Mouse (Mus musculus) T-cell, adult 2 months (primary cell): ENCODE measurements around the gene Arhgap18.

Source experiments
- DNase-seq: peaks from one replicate; pipeline ENCODE4 v3.0.0; 2022; ENCODE audit warnings: low spot score

Gene Arhgap18

DNA sequence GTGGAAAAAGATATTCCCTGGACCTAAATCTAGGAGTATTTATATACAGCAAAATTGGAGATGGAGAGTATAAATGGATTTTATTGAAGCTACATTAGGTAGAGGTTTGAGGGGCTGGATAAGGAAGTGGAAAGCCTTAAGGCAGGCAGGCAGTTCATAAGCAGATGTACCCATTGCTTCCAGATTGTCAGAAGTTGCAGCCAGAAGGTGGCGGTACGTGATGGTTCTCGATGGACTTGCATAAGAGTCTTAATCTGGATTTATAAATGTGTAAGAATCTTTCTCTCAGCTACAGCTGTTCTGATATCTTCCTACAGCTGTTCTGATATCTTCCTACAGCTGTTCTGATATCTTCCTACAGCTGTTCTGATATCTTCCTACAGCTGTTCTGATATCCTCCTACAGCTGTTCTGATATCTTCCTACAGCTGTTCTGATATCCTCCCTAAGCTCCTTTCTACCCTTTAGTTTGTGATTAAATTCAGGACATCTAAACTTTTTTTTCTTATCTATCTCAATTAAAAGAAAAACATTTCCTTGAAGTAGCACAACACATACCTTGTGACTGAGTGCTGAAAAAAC lies 79.5 kb downstream of the Arhgap18 start:
- no peak for DNase-seq

DNA sequence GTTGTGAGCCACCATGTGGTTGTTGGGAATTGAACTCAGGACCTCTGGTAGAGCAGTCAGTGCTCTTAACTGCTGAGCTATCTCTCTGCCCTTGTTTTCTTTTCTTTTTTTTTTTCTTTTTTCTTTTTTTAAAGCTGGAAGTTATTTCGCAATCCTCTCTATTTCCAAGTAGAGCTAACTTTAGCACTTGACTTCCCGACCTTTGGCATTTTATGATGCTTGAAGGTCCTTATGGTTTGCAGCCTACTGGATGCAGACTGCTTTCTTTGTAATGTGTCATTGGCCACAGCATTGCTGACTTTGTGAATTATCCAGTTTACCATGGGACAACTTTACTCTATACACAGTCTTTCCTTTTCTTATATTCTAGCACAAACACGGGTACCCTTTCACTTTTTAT lies 80.2 kb downstream of the Arhgap18 start:
- DNase-seq = no peak

DNA sequence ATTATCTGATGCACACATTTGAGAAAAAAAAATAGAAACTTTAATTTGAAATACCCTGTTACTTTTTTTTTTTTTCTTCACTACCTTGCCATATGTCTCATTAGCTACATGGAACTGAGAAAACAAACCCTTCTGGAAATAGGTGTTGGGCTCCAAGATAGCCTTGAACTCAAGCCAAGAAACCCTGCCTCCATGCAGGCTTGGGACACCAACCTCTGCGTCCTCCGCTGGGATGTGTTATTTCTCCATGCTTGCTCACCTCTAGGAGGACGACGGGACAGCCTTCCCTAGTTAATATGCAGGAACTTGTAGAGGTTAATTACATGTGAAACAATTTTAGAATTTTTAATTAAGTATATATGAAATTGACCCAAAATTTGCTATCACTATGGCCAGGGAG lies 96.1 kb downstream of the Arhgap18 start:
- no peak for DNase-seq

DNA sequence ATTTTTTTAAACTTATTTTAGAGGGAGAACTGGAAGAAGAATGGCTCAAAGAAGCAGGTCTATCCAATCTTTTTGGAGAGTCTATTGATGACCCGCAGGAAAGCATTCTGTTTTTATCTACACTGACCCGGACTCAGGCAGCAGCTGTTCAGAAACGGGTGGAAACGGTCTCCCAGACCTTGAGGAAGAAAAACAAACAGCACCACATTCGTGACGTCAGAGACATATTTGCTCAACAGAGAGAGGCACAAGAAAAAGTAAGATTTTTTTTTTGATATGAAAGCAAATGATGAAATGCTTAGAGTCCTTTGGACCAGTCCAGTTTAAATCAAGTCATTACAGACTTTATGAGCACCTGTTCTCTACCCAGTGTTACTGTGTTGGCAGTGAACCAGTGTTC lies 96.6 kb downstream of the Arhgap18 start:
- DNase-seq = no peak

DNA sequence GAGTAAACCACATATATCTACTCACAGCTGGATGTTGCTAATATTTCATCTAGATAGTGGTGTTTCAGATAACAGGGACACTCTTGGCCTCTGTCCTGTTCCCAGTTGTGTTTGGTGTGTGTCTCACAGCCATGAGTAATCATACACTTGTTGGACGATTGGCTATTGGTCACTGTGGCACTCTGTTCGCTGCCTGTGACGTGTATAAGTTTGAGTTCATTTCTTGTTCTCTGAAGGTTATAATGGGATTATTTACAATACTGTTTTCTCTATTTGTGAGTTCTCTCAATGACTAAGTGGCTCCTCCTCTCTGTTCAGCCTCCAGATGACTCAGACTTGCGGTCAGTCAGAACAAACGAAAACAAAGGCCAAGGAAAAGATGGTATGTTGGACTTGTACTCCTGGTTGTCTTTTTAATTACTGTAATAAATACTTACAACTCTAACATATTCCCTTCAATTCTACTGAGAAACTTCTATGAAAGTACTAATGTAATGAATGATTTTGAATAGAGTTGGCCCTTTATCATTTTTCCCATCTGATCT lies 101.4 kb downstream of the Arhgap18 start:
- DNase-seq = no peak

DNA sequence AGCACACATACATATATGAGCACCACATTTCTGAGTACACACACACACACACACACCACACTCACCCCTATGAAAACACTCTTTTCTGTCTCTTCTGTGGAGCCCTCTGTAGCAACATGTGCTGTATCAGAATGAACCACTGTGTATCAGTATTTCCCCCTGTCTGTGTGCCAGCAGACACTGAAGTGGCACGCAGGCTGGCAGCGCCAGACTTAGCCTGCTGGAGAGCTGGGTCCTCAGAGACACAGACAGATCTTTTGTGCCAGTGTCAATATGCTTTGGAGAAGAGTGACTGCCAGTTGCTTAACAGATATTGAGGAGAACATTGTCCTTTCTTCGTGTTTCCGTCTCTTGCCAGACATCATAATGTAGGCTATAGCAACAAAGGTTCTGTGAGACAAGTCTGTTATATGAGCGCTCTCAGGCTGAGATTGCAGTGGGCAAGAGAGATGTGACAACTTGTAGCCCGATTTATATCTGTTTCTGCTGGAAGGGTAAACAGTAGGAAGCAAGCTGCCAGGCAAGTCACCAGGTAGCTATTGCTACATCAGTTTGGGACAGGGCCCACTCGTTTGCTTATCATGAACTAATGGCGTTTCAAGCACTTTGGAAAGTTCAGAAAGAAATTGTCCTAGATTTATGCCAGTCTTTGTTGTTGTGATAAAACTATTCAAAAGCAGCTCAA lies 102.8 kb downstream of the Arhgap18 start:
- DNase-seq = no peak

DNA sequence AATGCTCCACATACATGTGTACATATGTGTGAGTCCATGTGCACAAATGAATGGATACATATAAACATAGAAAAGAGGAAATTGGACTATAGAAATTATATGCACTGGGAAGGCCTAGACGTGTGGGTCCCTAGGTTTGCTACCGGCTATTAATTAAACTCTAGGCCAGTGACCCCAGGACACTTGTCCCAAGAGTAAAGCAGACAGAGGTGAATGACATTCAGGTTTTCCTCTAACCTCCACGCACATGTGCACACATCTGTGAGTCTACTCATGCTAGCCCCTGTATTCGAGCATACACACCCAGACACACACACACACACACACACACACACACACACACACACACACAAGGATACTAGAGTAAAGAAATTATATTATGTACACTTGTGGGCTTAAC lies 104.4 kb downstream of the Arhgap18 start:
- no peak for DNase-seq

DNA sequence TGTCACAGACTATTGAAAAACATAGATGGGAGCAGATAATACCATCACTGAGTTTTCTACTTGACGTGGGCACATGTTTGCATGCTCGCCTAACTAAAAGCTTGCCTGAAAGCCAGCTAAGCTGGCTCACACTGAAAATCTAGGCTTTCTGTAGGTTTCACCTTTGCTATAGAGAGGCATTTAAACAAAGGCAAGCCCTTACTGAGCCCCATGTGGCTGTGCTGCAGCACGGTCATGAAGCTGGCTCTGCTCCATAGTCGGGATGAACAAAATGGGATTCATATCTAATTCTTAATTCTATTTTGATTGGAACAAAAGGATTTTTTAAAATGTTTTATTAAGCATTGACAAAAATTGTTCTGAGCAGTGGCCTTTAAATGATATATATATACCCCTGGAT lies 105.3 kb downstream of the Arhgap18 start:
- no peak for DNase-seq

DNA sequence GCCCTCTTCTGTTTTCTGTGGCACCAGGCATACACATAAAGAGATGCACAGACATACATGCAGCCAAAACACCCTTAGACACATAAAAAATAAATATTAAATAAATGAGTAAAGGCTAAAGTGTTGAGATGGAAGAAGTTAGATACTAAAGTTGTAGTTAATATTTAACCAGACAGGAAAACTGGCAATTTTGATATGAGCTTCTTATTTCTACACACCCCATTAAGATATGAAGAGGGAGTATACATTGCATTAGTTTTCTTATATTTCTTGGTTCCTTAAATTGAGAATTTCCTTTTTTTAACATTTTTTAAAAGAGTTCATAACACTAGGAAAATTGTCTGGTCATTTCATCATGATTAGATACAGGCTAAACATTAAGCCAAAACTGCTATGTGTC lies 108.0 kb downstream of the Arhgap18 start:
- no peak for DNase-seq

DNA sequence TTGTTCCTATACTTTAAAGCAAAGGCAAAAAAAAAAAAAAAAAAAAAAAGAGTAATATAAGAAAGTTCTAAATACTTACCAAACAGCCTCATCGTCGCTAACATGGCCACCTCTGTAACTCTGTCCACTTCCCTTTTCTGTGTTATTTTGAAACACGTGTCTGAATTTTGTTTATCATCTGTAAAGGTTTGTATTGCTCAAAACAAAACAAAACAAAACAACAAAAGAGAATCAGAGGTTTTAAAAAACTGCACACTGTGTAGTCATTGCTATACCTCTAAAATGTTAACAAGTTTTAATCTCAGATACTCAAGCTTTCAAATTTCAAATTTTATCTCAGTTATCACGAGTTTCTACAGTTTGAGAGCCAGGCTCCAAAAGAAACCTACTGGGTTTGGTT lies 109.0 kb downstream of the Arhgap18 start:
- no peak for DNase-seq

DNA sequence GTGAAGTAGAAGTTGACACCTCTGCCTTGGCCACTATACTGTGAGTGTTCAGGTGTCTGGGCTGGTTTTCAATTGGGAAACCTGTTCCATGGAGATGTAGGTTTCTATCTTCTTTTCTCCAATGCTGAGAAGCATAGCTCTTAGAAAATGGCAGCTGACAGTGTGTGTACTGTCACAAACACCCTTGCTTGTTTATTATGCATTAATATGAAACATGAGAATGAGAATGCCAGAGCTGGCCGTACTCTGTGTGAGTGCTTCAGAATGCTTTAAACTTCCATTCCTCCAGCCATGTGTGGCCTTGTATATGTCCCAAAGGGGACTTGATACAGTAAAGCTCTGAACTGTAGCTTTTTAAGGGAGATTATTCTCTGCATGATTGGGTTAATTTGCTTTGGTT lies 110.8 kb downstream of the Arhgap18 start:
- DNase-seq = no peak

DNA sequence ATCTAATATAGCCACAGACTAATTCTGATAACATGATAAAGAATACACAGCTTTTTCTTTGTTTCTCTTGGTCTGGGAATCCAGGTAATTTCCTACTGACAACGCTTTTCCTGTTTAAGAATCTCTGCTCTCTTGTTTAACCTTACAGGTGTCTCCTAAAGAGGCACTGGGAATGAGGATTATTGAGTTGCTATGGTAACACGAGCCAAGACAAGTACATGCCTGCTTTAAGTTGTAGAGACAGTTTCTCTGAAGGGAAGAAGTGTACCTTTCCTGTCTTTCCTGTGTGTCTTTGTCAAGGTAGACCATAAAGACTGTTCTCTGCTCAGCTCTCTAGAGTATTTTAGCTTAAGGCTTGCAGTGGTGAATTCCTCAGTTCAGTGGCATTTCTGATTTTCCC lies 117.6 kb downstream of the Arhgap18 start:
- no peak for DNase-seq

DNA sequence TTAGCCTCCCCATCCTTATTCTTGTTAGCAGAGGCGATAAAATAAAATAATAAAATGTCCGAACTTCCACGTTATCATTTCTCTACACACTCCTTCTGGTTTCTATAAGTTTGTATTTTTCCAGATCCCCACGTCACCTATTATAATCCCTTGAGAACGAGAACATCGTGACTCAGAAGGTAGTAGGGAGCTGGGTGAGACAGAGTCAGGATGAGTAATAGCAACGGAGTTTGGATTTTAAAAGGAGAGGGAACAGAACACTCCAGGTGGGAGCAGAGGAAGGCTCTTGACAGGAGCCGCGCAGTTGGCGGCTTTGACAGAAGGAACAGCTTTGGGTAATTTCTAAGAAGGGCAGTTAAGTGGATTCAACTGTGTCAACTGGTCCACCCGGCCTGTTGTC lies 124.1 kb downstream of the Arhgap18 start:
- no peak for DNase-seq

DNA sequence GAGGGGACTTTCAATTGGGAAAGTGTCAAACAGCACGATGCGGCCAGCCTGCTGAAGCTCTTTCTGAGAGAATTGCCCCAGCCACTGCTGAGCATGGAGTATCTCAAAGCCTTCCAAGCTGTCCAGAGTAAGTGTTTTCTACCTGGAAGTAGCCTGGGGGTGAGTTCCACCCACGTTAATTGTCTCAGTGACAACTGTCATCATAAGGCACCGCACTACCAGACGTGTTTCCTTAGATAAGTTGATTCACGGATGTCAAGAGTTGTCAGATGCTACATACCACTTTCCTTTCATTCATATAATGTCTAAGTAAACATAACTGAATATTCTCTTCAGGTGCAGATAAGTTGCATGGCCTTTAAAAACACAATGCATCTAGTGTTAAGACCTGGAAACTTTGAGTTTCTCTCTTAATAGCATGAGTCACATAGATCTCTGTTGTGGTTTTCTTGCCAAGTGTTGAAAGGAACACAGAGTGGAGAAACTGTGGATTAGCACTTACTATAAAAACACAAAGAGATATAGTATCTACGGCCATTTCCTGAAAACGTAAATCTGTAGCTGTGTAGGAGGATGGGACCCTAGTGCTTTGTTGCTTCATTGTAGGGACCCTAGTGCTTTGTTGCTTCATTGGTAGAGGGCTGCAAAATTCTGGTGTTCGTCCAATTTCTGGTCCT lies 125.8 kb downstream of the Arhgap18 start:
- DNase-seq = no peak

DNA sequence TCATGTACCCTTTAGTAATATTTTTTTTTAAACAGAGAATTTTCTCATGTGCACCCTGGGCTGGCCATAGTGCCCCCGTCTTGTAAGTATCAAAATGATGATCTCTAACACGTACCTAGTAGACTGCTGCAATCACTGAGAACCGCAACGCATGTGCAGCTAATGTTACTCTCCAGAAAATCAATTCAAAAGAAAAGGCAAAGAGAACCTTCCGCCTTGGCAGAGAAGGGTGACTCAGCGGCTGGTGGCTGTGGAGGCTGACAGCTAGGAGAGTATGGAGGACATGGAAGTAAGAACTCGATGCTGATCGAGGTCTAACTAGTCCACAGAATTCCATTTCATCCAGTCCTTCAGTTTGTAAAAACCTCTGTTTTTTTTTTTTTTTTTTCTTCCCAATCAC lies 131.7 kb downstream of the Arhgap18 start:
- DNase-seq = no peak

DNA sequence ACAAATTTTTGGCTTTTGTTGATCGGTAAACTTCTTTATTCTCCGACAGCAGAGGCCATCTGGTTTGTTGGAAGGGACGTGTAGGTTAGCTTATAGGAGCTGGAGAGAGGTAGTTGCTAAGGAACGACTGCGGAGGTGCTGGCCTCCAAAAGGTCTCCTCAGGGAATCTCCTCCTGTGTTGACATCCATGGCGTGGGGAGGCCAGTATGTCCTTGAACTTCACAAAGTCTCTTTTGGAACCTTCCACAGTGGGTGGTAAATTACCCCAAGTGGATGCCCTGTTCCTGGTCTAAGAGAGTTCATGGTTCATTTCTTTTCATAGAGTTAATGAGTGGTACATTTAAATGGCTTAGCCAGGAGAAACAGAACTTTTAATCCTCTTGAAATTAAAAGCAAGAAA lies 136.0 kb downstream of the Arhgap18 start:
- DNase-seq = no peak

DNA sequence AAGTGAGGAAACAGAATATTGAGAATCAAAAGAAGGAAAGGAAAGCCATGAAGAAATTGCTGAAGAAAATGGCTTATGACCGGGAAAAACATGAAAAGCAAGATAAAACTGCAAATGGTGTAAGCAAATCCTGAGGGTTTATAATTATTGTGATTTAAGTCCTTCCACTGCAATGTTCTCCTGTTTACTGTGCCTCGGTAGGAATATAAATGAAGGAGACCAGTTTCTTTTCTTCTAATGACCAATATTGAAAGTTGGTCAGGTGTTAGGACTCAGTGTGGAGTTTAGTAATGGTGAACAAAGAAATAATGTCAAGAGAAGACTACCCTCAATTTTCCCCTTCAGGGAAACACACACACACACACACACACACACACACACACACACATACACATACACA lies 136.5 kb downstream of the Arhgap18 start:
- DNase-seq = no peak

DNA sequence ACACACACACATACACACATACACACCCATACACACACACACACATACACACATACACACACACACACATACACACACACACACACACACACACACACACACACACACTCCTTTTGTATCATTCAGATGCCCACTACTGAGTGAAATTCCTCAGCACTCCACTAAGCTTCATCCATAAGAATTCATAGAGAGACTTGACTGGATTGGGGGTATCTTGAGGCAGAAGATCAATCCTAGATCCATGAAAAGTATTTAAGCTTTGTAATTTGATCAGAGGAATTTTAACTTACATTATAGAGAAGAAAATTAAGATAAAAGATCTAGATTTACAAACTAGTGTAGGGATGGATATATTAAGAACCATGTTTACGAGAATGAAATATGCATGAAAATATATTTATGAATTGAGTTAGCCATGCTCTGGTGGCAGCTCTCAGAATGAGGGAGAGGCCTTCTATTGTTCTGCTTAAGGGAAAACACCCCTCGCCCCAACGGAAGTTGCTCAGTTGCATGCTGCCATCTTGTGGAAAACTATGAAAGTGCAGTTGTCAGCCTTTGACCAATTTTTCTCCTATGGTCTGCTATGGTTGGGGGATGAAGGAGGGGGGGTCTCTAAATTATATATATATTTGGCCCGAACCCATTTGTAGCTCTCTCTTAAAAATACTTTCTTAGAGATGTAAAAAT lies 137.2 kb downstream of the Arhgap18 start:
- DNase-seq = peak; percentile 58

DNA sequence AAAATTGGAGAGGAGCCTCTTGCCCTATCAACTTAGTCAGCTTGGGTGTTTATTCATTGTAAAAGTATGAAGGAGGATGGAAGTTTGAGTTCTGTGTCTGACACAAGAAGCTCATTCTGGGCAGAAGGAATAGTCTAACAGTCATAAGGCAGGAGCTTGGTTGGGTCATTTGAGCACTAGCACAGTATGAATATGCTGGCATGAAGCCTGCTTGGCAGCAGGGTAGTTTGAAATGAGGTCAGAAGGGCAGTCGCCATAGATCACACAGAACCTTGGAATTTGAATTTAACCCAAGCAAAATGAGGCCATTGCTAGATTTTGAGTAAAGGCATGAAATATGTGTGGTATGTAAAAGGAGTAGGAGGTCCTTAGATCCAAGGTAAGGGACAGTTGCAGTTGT lies 139.9 kb downstream of the Arhgap18 start:
- DNase-seq = no peak

DNA sequence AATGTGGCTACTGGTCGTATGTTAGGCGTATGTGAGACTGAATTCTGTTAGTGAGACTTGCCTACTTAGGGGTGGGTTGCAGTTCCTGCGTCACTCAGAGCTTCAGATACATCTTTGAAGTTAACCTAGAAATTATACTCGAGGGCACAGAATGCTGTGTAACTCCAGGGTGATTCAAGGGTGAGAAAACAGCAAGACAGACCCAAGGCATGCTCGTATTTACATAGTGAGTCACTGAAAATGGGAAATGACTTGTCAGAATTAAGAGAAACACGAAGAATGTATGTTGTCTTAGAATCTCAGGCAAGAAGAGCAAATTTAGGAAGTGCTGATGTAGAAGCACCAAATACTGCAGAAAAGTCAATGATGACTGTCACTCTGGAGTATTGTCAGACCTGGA lies 142.5 kb downstream of the Arhgap18 start:
- DNase-seq = no peak

DNA sequence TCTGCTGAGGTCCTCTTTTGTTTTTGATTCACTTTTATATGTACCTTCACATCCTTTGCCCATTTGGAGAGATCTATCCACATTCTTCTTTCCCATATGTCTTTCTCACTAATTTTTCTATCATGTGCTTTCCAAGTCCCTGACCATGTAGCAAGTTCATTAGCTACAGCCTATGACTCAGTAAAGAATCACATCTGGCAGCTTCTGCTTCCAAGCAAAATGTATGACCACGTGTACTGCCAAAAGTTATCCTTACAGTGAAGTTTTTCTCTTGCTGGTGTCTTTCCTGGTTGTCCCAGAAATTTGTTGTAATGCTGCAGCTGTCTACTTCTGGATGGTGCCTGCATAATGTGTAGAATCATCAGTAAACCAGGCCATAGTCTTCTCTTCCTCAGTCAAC lies 147.2 kb downstream of the Arhgap18 start:
- DNase-seq = no peak

DNA sequence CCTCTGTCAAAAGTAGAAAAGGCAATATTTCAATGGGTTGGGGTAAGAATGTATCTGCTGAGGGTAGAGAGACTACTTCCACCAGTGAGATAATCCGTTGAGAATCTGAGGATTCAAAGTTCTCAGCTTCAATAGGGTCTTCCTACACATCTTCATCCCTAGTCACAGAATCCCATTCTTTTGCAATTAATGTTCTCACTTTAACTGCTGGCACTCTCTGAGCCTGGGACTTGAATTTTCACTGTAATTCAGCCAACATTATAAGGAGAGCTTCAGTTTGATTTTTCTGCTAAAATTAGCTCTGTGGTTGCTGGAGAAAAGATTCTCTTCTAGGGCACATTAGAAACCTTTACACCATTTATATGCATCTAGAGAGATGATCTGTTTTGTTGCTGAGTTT lies 150.6 kb downstream of the Arhgap18 start:
- no peak for DNase-seq

DNA sequence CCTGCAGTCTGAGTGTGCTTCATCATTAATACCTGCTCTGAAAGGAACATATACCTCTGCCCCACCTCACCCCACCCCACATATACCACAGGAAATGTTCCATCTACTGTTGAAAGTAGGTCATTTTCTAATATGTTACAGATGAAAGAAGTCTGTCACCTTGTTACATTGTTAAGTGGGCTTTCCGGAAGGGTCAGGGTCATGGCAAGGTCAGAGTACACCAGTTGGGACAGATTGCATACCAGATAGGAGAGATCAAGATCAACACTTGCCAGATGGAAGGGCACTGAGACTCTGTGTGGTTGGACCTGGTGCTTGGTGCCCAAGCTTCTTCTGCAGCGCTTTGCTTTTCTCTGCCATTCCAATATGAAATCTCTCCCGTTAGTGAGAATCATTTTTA lies 158.0 kb downstream of the Arhgap18 start:
- no peak for DNase-seq
